Mouse (Mus musculus) gastrocnemius, postnatal 4 days (tissue): Measurements from ENCODE around the gene Zdhhc11. TPM values are rescaled to one million over a fixed set of nuclear protein-coding genes. Genes with fewer than 3 reads are reported as not detected.

ENCODE experiments used
- microRNA-seq: library from miRNA; unstranded; fragments of <30 nt; microRNA quantifications from one replicate; pipeline ENCODE4 v1.2.0, GENCODE M21; 2021
- total RNA-seq, 2 experiments: library from RNA; stranded (reverse); gene quantifications; 2 replicates each; pipeline ENCODE4 v1.2.3; 2021

Gene Zdhhc11
- total RNA-seq, 2 experiments from 2014 or later = not detected

Small RNA genes lying within 50 kb of the gene (microRNA-seq; reads per million reads assigned to microRNA genes)
- gene Gm25197 = not detected

Other genes starting within 250 kb of the Zdhhc11 start
- 10 to 100 TPM; 11.8 to 13.3 TPM for gene Slc12a7, start 230.8 kb upstream of the Zdhhc11 start, total RNA-seq
- 1 to 10 TPM; 2.9 to 5.0 TPM for gene Nkd2, start 116.2 kb upstream of the Zdhhc11 start, total RNA-seq
- gene Trip13, start 26.1 kb upstream of the Zdhhc11 start, total RNA-seq = 1 to 10 TPM; 5.1 to 7.4 TPM
- 10 to 100 TPM; 25.8 to 29.1 TPM for gene Brd9, start 26.0 kb upstream of the Zdhhc11 start, total RNA-seq
- 10 to 100 TPM; 11.0 to 12.7 TPM for gene Tppp, start 45.6 kb downstream of the Zdhhc11 start, total RNA-seq
- 1 to 10 TPM; 2.1 to 5.0 TPM for gene Cep72, start 98.4 kb downstream of the Zdhhc11 start, total RNA-seq
- under 1 TPM; 0.73 to 0.76 TPM for gene Slc9a3, start 157.6 kb downstream of the Zdhhc11 start, total RNA-seq
- 10 to 100 TPM; 39.0 to 43.5 TPM for gene Exoc3, start 244.9 kb downstream of the Zdhhc11 start, total RNA-seq